Mouse (Mus musculus) neutrophil, adult 5-6 weeks (primary cell): ENCODE measurements around the gene 4931428L18Rik. TPM values are rescaled to one million over a fixed set of nuclear protein-coding genes. Genes with fewer than 3 reads are reported as not detected.
A peak's percentile ranks its signal among the peaks of the same experiment; 100 is the strongest.

Source experiments
- ATAC-seq: fragments of 151-379, 151-347 bp; 2 replicates; pipeline ENCODE4 v1.8.0; 2017; ENCODE audit warnings: mild to moderate bottlenecking, moderate TSS enrichment; ENCODE audit not compliant: insufficient number of reproducible peaks, poor library complexity, low FRiP score, severe bottlenecking; ENCODE audit errors: extremely low read depth
- total RNA-seq: library from RNA; stranded (forward); fragments of 200-1000 nt; gene quantifications from 2 replicates; pipeline ENCODE4 v1.2.3, GENCODE M21; 2017

The 4931428L18Rik gene
- total RNA-seq, 1 experiment from 2014 or later: not detected

GRCm38 (mm10) chr1:31156185-31156584 lies 66.3 kb downstream of the 4931428L18Rik start:
- no peak for ATAC-seq

- peak; percentile 90 for ATAC-seq
These were observed 68.6 kb downstream of the 4931428L18Rik start for GRCm38 (mm10) chr1:31153793-31154349.

- ATAC-seq: no peak
These were observed 69.6 kb downstream of the 4931428L18Rik start for GRCm38 (mm10) chr1:31152799-31153426.

- no peak for ATAC-seq
These were observed 71.9 kb downstream of the 4931428L18Rik start for GRCm38 (mm10) chr1:31150546-31150945.

GRCm38 (mm10) chr1:31149671-31150070 lies 72.8 kb downstream of the 4931428L18Rik start:
- 0 out of 2 replicates have a peak, but pooled peaks have one; percentile 31 for ATAC-seq

- ATAC-seq: no peak
These were observed 78.9 kb downstream of the 4931428L18Rik start for GRCm38 (mm10) chr1:31143571-31143970.

- no peak for ATAC-seq
These were observed 80.0 kb downstream of the 4931428L18Rik start for GRCm38 (mm10) chr1:31142288-31143094.

- no peak for ATAC-seq
These were observed 84.1 kb downstream of the 4931428L18Rik start for GRCm38 (mm10) chr1:31138387-31138786.

- ATAC-seq: no peak
These were observed 109.0 kb downstream of the 4931428L18Rik start for GRCm38 (mm10) chr1:31113466-31113865.

GRCm38 (mm10) chr1:31107961-31108360 lies 114.5 kb downstream of the 4931428L18Rik start:
- no peak for ATAC-seq

GRCm38 (mm10) chr1:31102863-31103657 lies 119.4 kb downstream of the 4931428L18Rik start:
- no peak for ATAC-seq

GRCm38 (mm10) chr1:31102280-31102679 lies 120.2 kb downstream of the 4931428L18Rik start:
- ATAC-seq: no peak

GRCm38 (mm10) chr1:31097208-31097607 lies 125.3 kb downstream of the 4931428L18Rik start:
- ATAC-seq: no peak

- ATAC-seq: no peak
These were observed 126.1 kb downstream of the 4931428L18Rik start for GRCm38 (mm10) chr1:31096466-31096793.

GRCm38 (mm10) chr1:31095706-31096465 lies 126.6 kb downstream of the 4931428L18Rik start:
- ATAC-seq: no peak

- ATAC-seq: no peak
These were observed 127.7 kb downstream of the 4931428L18Rik start for GRCm38 (mm10) chr1:31094792-31095191.

- no peak for ATAC-seq
These were observed 128.5 kb downstream of the 4931428L18Rik start for GRCm38 (mm10) chr1:31093939-31094338.

- no peak for ATAC-seq
These were observed 133.8 kb downstream of the 4931428L18Rik start for GRCm38 (mm10) chr1:31088686-31089085.
